Mouse (Mus musculus) neural tube, embryonic 15.5 days (tissue): Measurements from ENCODE around the gene Wdr95. TPM values are rescaled to one million over a fixed set of nuclear protein-coding genes. Genes with fewer than 3 reads are reported as not detected.

ENCODE experiments used
- ATAC-seq: fragments of 200-750 bp; cut with Nextera tagmentation; 2 replicates; pipeline ENCODE4 v1.8.0; 2017; ENCODE audit warnings: mild to moderate bottlenecking, moderate TSS enrichment, moderate library complexity; ENCODE audit not compliant: low FRiP score
- H3K27ac ChIP-seq: fragments of 300-500 bp; sonication (generic); replicated peaks from 2 replicates; pipeline ENCODE4 v1.5.1; 2015; ENCODE audit warnings: mild to moderate bottlenecking, inconsistent platforms
- H3K27me3 ChIP-seq: fragments of 300-500 bp; sonication (generic); replicated peaks from 2 replicates; pipeline ENCODE4 v1.6.1; 2015; ENCODE audit warnings: inconsistent platforms
- H3K36me3 ChIP-seq: fragments of 300-500 bp; sonication (generic); 2 replicates; pipeline ENCODE4 v1.6.1; 2015; ENCODE audit warnings: inconsistent platforms
- H3K4me1 ChIP-seq: fragments of 300-500 bp; sonication (generic); 2 replicates; pipeline ENCODE4 v1.6.1; 2015; ENCODE audit warnings: inconsistent platforms
- H3K4me2 ChIP-seq: fragments of 300-500 bp; sonication (generic); 2 replicates; pipeline ENCODE4 v1.6.1; 2015; ENCODE audit warnings: inconsistent platforms, mild to moderate bottlenecking, moderate library complexity
- H3K4me3 ChIP-seq: fragments of 300-500 bp; sonication (generic); replicated peaks from 2 replicates; pipeline ENCODE4 v1.5.1; 2015; ENCODE audit warnings: mild to moderate bottlenecking, inconsistent platforms
- H3K9ac ChIP-seq: fragments of 300-500 bp; sonication (generic); replicated peaks from 2 replicates; pipeline ENCODE4 v1.6.1; 2015; ENCODE audit warnings: mild to moderate bottlenecking, inconsistent platforms
- H3K9me3 ChIP-seq: fragments of 300-500 bp; sonication (generic); replicated peaks from 2 replicates; pipeline ENCODE4 v1.6.1; 2016; ENCODE audit warnings: inconsistent platforms
- WGBS: fragments of 180-500 bp; shearing (Covaris S2); methylation state at CpG from one replicate; pipeline ENCODE4 v1.1.7; 2015; ENCODE audit warnings: mixed read lengths; 5-methylcytosine and 5-hydroxymethylcytosine counted together
- polyA plus RNA-seq: library from polyadenylated mRNA; unstranded; fragments of >200 nt; fragmentation: Nextera tagmentation; extraction: Ambion mirVana; gene quantifications from 2 replicates; pipeline ENCODE4 v1.2.1, GENCODE M21; 2015

Gene Wdr95
- polyA plus RNA-seq, 1 experiment from 2014 or later, result 0.12 TPM

DNA sequence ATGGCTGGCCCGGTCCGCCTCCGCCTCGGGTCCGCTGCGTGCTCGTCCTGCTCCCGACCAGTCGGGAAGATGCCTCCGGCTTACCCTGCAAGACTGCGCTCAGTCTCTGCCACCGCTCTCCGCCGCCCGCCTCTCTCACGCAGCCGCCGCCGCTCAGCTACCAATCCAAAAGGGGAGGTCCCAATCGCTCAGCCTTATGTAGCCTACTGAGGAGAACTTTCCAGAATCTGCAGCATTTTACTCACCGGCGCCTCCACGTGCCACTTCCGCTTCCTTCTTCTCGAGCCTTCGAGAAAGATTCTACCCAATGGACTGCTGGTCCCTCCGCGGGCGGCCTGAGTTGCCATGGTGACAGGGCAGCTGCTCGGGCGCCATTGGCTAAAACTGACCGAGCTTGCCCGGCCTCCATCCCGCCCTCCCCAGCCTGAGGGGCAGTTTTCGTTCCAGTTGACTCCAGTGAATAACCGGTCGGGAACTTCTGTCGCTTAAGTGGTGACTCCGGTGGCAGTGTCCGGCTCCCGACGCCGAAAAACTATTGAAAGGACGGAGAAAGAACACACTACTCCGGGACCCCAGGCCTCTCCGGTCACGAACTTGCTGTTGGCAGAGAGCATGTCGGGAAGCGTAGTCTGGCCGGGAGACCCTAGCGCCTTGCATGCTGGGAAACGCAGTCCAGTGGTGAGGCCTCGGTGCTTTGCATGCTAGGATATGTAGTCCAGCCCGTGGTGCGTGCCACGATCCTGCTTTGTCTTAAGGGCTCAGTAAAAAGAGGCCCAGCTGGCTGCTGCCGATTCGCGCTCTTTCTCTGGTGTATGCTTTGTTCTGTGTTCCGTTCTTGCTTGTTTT lies 107.8 kb downstream of the Wdr95 start, which contains the start of gene Hsph1:
Gene Hsph1 (minus strand): TSS at position 302 of the 846 bp plus-strand sequence.
- Histone ChIP-seq H3K4me1 (peaks cover 28% of the 10 kb centered on the region), H3K4me2 (peak within 1 kb of the TSS; percentile 81), H3K9me3 (no peaks in the 10 kb centered on the region), H3K27ac (peak within 1 kb of the TSS; percentile 90), H3K27me3 (no peaks in the 10 kb centered on the region), H3K9ac (peak within 1 kb of the TSS; percentile 77), H3K36me3 (peaks cover 18% of the 10 kb centered on the region), H3K4me3 (peak within 1 kb of the TSS; percentile 66)
- WGBS, result under 1% methylated on average over 60 of the region's 60 CpGs
- peak; percentile 98 for ATAC-seq

DNA sequence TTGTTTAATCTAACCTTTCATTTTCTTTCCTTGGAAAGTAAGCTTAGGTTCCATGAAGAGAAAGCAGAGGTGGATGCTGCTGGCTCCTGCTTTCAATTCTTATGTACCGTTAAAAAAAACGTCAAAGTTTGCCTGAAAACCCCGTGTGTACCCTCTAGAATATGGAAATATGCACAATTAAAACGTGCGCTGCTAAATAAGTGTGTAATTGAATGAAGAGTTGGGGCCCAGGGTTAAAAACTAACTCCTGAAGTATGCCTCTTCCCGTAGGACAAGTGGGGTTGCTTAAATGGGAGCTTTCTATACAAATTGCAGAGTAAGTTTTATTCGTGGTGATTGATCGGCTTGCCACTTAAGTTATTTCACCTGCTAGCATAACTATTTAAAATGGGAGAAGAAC lies 108.8 kb downstream of the Wdr95 start:
- H3K27me3 ChIP-seq, result no peaks in the 10 kb centered on the region
- WGBS, result 53% methylated on average over 8 of the region's 8 CpGs
- H3K27ac ChIP-seq, result peak overlapping the region; percentile 90; the same call in 1 of the 2 replicates
- peak overlapping the region; percentile 53; the same call in 1 of the 2 replicates for H3K9ac ChIP-seq
- H3K36me3 ChIP-seq, result peaks cover 8% of the 10 kb centered on the region; the same call in 1 of the 2 replicates
- no peaks in the 10 kb centered on the region for H3K9me3 ChIP-seq
- ATAC-seq, result no peak
- H3K4me2 ChIP-seq, result peak overlapping the region; percentile 81
- peak overlapping the region; percentile 6; the same call in 1 of the 2 replicates for H3K4me3 ChIP-seq
- H3K4me1 ChIP-seq, result peaks cover 28% of the 10 kb centered on the region

DNA sequence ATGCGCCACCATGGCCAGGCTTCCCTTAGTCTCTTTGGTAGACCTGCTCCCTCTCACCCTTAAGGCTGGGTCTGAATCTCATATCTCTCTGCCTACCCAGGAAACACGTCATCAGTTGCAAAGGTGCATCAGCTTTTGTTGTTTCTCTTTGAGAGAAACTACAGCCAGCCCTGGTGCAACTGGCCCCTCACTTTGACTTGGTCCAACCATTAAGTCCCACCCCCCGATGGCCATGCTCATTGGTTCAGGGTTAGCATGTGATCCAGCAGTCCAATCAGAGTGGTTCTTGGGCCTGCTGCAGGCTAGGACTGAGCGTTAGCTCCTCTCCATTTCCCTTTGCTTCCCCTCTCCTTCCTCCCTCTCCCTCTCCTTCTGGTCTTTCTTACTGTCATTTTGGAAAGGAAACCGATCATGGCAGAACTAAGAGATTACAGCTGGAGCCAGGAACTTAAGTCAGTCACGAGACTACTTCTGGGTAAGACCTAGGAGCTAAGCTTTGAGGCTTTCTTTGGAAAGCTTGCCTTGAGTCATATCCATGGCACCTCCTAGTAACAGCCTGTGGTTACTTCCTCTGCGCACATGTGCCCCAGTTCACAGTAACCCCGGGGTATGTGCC lies 112.9 kb downstream of the Wdr95 start:
- no peak for ATAC-seq
- no peak overlapping the region for H3K4me2 ChIP-seq
- H3K4me1 ChIP-seq, result peaks cover 4% of the 10 kb centered on the region; the same call in 1 of the 2 replicates
- no peaks in the 10 kb centered on the region for H3K36me3 ChIP-seq
- WGBS, result 91% methylated on average over 8 of the region's 8 CpGs
- H3K9me3 ChIP-seq, result no peaks in the 10 kb centered on the region
- H3K4me3 ChIP-seq, result no peak overlapping the region
- no peak overlapping the region for H3K9ac ChIP-seq
- H3K27me3 ChIP-seq, result no peaks in the 10 kb centered on the region
- H3K27ac ChIP-seq, result no peak overlapping the region

DNA sequence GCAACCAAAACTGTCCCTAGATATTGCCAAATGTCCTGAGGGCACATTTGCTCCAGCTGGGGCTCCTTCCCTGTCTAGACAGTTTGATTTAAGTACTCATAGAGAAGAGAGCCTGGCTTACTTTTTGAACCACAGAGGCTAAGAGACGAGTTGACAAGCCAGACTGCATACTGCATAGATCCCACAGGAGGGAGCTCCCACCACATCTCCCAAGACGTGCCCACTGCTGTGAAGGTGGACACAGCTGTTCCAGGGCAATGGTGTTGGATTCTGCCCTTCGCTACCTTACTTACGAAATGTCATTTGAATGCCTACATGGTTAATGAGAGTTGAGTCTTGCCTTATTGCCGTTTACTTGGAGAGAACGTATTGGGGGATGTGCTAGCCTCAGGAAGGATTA lies 113.9 kb downstream of the Wdr95 start:
- H3K36me3 ChIP-seq, result no peaks in the 10 kb centered on the region
- ATAC-seq, result no peak
- H3K27me3 ChIP-seq, result no peaks in the 10 kb centered on the region
- no peak overlapping the region for H3K4me2 ChIP-seq
- H3K9ac ChIP-seq, result no peak overlapping the region
- H3K4me3 ChIP-seq, result no peak overlapping the region
- WGBS, result 49% methylated on average over 6 of the region's 6 CpGs
- H3K27ac ChIP-seq, result no peak overlapping the region
- peaks cover 5% of the 10 kb centered on the region; the same call in 1 of the 2 replicates for H3K4me1 ChIP-seq
- no peaks in the 10 kb centered on the region for H3K9me3 ChIP-seq

DNA sequence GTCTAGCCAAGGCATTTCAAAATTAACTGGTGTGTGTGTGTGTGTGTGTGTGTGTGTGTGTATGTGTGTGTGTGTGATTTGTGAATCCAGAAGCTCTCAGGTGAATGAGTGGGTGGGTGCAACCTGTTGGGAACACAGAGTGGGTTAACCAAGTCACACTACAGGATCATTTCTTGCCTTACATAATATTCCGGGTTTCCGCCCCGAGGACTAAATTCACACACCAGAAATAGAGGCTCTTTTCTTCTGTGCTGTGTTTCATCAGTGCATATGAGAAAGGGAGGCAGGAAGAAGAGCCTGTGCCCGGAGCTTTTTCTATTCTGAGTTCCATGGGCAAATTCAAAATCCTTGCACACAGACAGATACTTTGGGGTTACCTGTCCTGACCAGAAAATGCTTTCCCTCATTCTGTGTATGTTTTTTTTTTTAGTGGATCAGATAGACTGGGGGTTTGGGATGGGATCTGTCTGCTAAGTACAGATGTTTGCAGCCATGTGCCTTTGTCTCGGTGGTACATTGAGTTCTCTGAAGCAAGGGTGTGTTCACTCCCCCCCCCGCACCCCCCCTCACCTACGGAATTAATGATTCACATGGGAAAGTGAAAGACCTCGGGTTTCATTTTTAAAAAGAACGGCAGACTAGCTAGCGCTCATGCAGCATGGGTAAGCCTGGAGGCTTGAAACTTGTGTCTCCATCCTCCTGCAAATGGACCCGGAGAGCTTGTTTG lies 114.5 kb downstream of the Wdr95 start:
- ATAC-seq, result no peak
- Histone ChIP-seq H3K4me3 (no peak overlapping the region), H3K36me3 (no peaks in the 10 kb centered on the region), H3K27ac (no peak overlapping the region), H3K9ac (no peak overlapping the region), H3K9me3 (no peaks in the 10 kb centered on the region), H3K4me1 (peaks cover 8% of the 10 kb centered on the region; the same call in 1 of the 2 replicates), H3K27me3 (no peaks in the 10 kb centered on the region), H3K4me2 (no peak overlapping the region)
- WGBS, result 85% methylated on average over 11 of the region's 11 CpGs

DNA sequence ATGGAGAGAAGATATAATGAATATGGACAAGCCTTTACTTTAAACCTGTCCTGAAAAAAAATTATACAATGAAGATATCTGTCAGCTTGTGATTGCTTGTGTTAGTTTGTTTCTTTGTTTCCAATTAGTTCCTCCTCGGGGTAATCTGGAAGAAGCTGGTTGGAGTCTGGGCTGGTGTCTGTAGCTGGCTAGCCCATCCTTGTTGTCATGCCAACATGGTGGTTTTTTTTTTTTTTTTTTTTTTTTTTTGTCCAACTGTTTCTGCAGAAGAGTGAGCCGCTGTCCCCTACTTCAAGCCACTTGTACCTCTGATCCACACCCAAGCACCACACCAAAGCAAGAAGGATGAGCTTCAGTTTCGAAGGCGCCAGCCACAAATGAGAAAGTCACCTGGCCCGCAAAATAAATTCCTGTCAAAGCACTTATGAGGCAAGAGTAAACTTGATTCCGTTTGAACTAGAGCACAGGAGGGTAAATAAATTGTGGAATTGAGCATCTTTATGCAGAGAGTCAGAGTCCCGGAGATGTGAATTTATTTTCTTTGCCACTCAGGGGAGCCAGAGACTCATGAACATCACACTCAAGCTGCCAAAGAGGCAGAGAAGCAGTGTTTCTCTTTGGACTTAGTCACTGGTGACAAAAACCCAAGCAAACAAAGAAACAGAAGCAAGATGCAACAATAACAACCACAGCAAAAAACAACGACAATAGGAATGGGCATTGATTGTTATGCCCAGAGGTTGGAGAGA lies 119.1 kb downstream of the Wdr95 start:
- H3K27me3 ChIP-seq, result no peaks in the 10 kb centered on the region
- no peak overlapping the region for H3K9ac ChIP-seq
- peak; percentile 34; the same call in 1 of the 2 replicates for ATAC-seq
- H3K4me2 ChIP-seq, result no peak overlapping the region
- H3K4me1 ChIP-seq, result peaks cover 11% of the 10 kb centered on the region; the same call in 1 of the 2 replicates
- H3K4me3 ChIP-seq, result no peak overlapping the region
- H3K9me3 ChIP-seq, result no peaks in the 10 kb centered on the region
- peak overlapping the region; percentile 34; the same call in 1 of the 2 replicates for H3K27ac ChIP-seq
- 54% methylated on average over 8 of the region's 8 CpGs for WGBS
- no peaks in the 10 kb centered on the region for H3K36me3 ChIP-seq

DNA sequence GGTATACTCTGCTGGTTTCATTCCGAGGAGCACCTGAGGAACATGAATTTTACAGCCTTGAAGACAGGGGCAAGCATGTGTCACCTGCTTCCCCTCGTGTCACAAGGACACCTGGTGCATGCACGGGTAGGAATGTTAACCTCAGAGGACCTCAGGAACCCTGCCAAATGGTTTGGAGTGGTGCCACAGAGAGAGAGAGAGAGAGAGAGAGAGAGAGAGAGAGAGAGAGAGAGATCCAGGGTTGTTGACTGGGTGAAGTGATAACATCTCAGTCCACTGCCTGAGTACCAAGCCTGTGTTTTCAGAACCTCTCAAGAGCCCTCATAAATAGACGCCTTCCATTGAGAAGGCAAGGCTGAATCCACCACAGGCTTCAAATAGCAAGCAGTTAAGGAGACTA lies 119.7 kb downstream of the Wdr95 start:
- Histone ChIP-seq H3K4me1 (peaks cover 11% of the 10 kb centered on the region; the same call in 1 of the 2 replicates), H3K36me3 (no peaks in the 10 kb centered on the region), H3K27me3 (no peaks in the 10 kb centered on the region), H3K4me3 (no peak overlapping the region), H3K9ac (no peak overlapping the region), H3K4me2 (no peak overlapping the region), H3K9me3 (no peaks in the 10 kb centered on the region), H3K27ac (peak overlapping the region; percentile 34; the same call in 1 of the 2 replicates)
- ATAC-seq, result no peak
- WGBS, result 65% methylated on average over 4 of the region's 4 CpGs

DNA sequence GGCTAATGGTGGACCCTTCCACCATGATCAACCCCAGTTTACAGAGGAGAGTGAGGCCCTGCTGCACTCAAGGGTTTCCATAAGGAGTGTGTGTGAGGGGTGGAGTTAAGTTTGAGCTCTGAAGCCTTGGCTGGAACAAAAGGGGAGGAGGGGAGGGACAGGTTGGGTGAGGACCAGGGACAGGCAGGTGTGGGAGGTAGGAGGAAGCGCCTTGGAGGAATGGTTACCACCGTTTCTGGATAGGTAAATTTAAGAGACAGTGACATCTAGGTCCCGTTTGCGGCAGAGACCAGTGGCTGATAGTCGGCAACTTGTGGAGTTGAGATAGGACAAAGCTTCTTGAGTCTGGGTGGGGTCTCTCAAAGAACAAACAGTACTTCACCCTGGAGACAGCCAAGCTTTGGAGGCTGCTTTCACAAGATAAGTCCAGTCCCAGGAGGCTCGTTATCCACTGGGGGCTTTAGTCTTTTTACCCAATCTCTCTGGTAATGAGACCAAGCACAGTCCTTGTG lies 120.5 kb downstream of the Wdr95 start:
- 86% methylated on average over 6 of the region's 6 CpGs for WGBS

DNA sequence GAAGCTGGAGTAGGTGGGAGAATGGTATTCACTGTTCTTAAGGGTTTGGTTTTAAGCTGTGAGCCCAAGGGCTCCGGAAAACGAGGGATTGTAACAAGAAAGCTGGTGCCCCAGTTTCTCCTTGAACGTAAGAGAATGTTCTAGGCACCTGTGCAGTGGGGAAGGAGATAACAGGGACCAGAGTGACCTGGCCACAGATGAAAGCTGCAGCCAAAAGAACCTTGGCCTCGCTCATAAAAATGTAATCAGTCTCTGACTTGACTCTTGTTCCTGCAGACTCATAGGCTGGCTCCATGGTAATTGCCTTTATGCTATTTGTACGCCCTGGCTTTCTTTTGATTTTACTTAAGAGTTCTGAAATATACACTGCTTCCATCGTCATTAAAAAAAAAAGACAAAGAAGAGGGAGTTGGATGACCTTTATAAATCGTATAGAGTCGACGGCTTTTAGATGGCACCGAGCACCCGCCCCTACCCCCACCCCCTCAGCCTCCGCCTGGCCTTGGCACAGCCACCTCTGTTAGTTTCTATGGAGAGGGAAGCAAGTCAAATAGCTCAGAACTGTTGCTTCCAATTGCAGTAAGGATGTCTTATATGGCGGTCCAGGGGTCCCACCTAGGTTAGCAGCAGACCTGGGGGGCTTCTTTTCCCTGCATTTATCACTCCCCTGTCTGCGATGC lies 121.2 kb downstream of the Wdr95 start:
- Histone ChIP-seq H3K9ac (no peak overlapping the region), H3K9me3 (no peaks in the 10 kb centered on the region), H3K4me3 (no peak overlapping the region), H3K4me1 (peaks cover 11% of the 10 kb centered on the region; the same call in 1 of the 2 replicates), H3K4me2 (no peak overlapping the region), H3K27me3 (no peaks in the 10 kb centered on the region), H3K27ac (no peak overlapping the region), H3K36me3 (no peaks in the 10 kb centered on the region)
- WGBS, result 70% methylated on average over 14 of the region's 14 CpGs
- no peak for ATAC-seq

More for the DNA sequence above, 120.5 kb downstream of the Wdr95 start:
- Histone ChIP-seq H3K4me3 (no peak overlapping the region), H3K4me2 (no peak overlapping the region), H3K27ac (no peak overlapping the region), H3K9me3 (no peaks in the 10 kb centered on the region), H3K4me1 (peaks cover 11% of the 10 kb centered on the region; the same call in 1 of the 2 replicates), H3K9ac (no peak overlapping the region), H3K27me3 (no peaks in the 10 kb centered on the region), H3K36me3 (no peaks in the 10 kb centered on the region)
- ATAC-seq, result no peak

DNA sequence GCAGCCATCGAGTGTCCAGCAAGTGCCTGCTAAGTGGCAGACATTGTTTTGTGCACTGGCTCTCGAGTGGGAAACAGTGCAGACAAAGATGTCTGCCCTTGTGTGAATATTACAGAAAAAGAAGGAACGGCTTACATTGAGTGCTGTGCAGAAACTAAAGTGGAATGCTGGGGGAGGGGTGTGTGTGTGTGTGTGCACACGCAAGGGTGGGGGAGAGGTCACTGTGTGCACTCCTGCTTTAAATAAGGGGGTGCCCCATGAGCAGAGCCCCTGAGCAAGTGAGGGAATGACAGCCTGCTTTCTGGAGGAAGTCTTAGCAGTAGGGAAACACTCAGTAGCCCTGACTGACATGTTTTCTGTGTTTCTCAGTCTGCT lies 121.7 kb downstream of the Wdr95 start:
- Histone ChIP-seq H3K4me1 (peaks cover 11% of the 10 kb centered on the region; the same call in 1 of the 2 replicates), H3K27ac (no peak overlapping the region), H3K9me3 (no peaks in the 10 kb centered on the region), H3K4me2 (no peak overlapping the region), H3K9ac (no peak overlapping the region), H3K4me3 (no peak overlapping the region), H3K27me3 (no peaks in the 10 kb centered on the region), H3K36me3 (no peaks in the 10 kb centered on the region)
- no peak for ATAC-seq
- 61% methylated on average over 4 of the region's 4 CpGs for WGBS
